Mouse (Mus musculus): ENCODE data around the gene Srsf9. TPM values are rescaled to one million over a fixed set of nuclear protein-coding genes. Genes with fewer than 3 reads are reported as not detected.

The Srsf9 gene
- total and polyA plus RNA-seq, 3 experiments: 80.0 to 170 TPM; not detected in 1

DNA sequence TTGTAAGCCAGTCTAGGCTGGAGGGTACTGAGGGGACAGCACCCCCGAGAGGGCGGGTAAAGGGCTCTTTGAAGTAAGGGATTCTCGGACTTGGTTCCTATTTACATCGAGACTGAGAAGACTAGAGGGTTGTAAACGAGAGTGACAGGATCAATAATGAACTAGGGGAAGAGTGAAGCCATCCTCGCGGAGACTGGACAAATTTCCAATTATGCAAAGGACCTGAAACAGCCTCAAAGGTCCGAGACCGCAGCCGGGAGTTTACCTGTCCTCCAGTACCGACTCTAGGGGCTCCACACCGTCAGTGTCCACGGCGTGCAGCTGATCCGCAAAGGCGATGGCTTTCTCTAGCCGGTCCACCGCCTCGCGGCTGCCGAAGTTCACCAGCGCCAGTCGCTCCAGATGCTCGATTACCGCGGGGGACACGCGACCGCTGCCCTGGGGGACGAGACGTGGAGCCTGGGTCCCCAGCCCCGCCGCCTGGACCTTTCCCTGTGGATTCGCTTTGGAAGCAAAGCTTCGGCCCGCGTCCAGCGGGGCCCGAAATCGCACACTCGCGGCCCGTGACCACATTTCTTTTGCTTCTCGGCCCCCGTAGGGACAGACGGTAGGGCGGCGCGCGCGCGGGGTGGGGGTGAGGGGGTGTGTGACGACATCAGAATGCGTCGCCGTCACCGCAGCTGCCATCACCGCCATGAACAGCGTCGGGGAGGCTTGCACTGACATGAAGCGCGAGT, 13.8 kb downstream of the Srsf9 start, which contains the start of the genes Gatc and Triap1:
Gene Gatc, minus strand, starts transcription at position 602 of the 737 bp plus-strand sequence.
Gene Triap1, plus strand, starts transcription at position 649 of the 737 bp plus-strand sequence.
- DNase-seq (ENCODE audit: low read depth, low spot score): peak; percentile 95
- H3K27ac ChIP-seq (ENCODE audit: control insufficient read depth, low read depth, low read length): peak within 1 kb of the TSS; percentile 88
- H3K79me2 ChIP-seq (ENCODE audit: control insufficient read depth, insufficient read depth, low read length, poor library complexity): peaks cover 52% of the 10 kb centered on the region
- H3K4me3 ChIP-seq (ENCODE audit: control insufficient read depth in 1 of 2, insufficient read depth in 1 of 2, low read depth in 2 of 2, low read length in 2 of 2): peak within 1 kb of the TSS; percentile 76 to 95
- peaks cover 2 to 9% of the 10 kb centered on the region in 2 experiments for H3K4me1 ChIP-seq (ENCODE audit: control insufficient read depth in 1 of 2, insufficient read depth in 2 of 2, low read length in 2 of 2)
- H3K27me3 ChIP-seq (ENCODE audit: control insufficient read depth in 1 of 2, insufficient read depth in 2 of 2, low read length in 2 of 2): no peaks in the 10 kb centered on the region
- H3K36me3 ChIP-seq (ENCODE audit: control insufficient read depth in 1 of 2, insufficient read depth in 2 of 2, low read length in 2 of 2): peaks cover 6 to 9% of the 10 kb centered on the region in 2 experiments
- H3K9ac ChIP-seq (ENCODE audit: control insufficient read depth, low read depth, low read length, poor library complexity, severe bottlenecking): peak within 1 kb of the TSS; percentile 98
- H3K9me3 ChIP-seq (replicated peaks; ENCODE audit: insufficient read depth, low read length): no peaks in the 10 kb centered on the region
- no peak for TF ChIP-seq GABPA (IDR thresholded peaks at IDR 0.05; ENCODE audit: low read depth, low read length)
- TF ChIP-seq MEF2A (IDR thresholded peaks at IDR 0.05; ENCODE audit: extremely low read depth, insufficient replicate concordance, low read depth, low read length, poor library complexity, severe bottlenecking): no peak
- peak in 1 of 2 experiments; percentile 3; a peak in 1 of 4 replicates for TF ChIP-seq EP300 (IDR thresholded peaks at IDR 0.05; ENCODE audit: low read depth in 1 of 2, low read length in 2 of 2)
- no peak; the same call in 1 of the 2 replicates for TF ChIP-seq POLR2AphosphoS2 (IDR thresholded peaks at IDR 0.05; ENCODE audit: low read length)
- no peak for TF ChIP-seq CTCF (IDR thresholded peaks at IDR 0.05 in 2 of 3, conservative IDR thresholded peaks at IDR 0.05 in 1 of 3; ENCODE audit: control insufficient read depth in 1 of 3, insufficient read depth in 1 of 3, low read depth in 2 of 3, low read length in 3 of 3, poor library complexity in 1 of 3, severe bottlenecking in 1 of 3)
- no peak for TF ChIP-seq TAL1 (IDR thresholded peaks at IDR 0.05; ENCODE audit: low read length)
- peak; percentile 94 for TF ChIP-seq HCFC1 (IDR thresholded peaks at IDR 0.05; ENCODE audit: low read depth, low read length)
- TF ChIP-seq RAD21 (IDR thresholded peaks at IDR 0.05; ENCODE audit: low read depth, low read length): no peak
- TF ChIP-seq POLR2A (IDR thresholded peaks at IDR 0.05; ENCODE audit: control insufficient read depth in 1 of 2, insufficient read depth in 1 of 2, low read depth in 1 of 2, low read length in 2 of 2, poor library complexity in 1 of 2): peak; percentile 41 to 76; a peak in 3 of 4 replicates
- peak; percentile 68; the same call in 1 of the 2 replicates for TF ChIP-seq BHLHE40 (IDR thresholded peaks at IDR 0.05; ENCODE audit: borderline replicate concordance, low read depth, low read length)
- no peak for TF ChIP-seq MAFK (IDR thresholded peaks at IDR 0.05; ENCODE audit: borderline replicate concordance, low read depth, low read length)
- TF ChIP-seq NRF1 (IDR thresholded peaks at IDR 0.05; ENCODE audit: insufficient read depth, low read depth, low read length, poor library complexity, severe bottlenecking): peak; percentile 55
- peak; percentile 64 for TF ChIP-seq TCF12 (IDR thresholded peaks at IDR 0.05; ENCODE audit: low read depth, low read length)
- TF ChIP-seq USF1 (IDR thresholded peaks at IDR 0.05; ENCODE audit: low read depth, low read length): peak; percentile 45; the same call in 1 of the 2 replicates
- no peak for TF ChIP-seq CHD2 (IDR thresholded peaks at IDR 0.05; ENCODE audit: low read length)
- TF ChIP-seq ZMIZ1 (IDR thresholded peaks at IDR 0.05; ENCODE audit: low read depth, low read length): 0 out of 2 replicates have a peak, but pooled peaks have one; percentile 59
- 0 out of 2 replicates have a peak, but pooled peaks have one; percentile 37 for TF ChIP-seq TBP (IDR thresholded peaks at IDR 0.05; ENCODE audit: low read depth, low read length)
- no peak for TF ChIP-seq ZKSCAN1 (IDR thresholded peaks at IDR 0.05; ENCODE audit: low read depth, low read length)
- no peak for TF ChIP-seq USF2 (IDR thresholded peaks at IDR 0.05; ENCODE audit: borderline replicate concordance in 1 of 2, insufficient read depth in 1 of 2, low read depth in 1 of 2, low read length in 2 of 2)
- TF ChIP-seq MYC (IDR thresholded peaks at IDR 0.05; ENCODE audit: low read depth, low read length): peak; percentile 76; the same call in 1 of the 2 replicates
- TF ChIP-seq NELFE (IDR thresholded peaks at IDR 0.05; ENCODE audit: low read depth, low read length): peak; percentile 69
- peak; percentile 63 for TF ChIP-seq MAX (IDR thresholded peaks at IDR 0.05; ENCODE audit: low read length)
- no peak; the same call in 1 of the 2 replicates for TF ChIP-seq E2F4 (IDR thresholded peaks at IDR 0.05; ENCODE audit: borderline replicate concordance, low read depth, low read length)
- TF ChIP-seq MXI1 (IDR thresholded peaks at IDR 0.05; ENCODE audit: low read depth, low read length): peak; percentile 94
- TF ChIP-seq CHD1 (IDR thresholded peaks at IDR 0.05; ENCODE audit: low read depth, low read length): no peak
- TF ChIP-seq UBTF (IDR thresholded peaks at IDR 0.05; ENCODE audit: borderline replicate concordance, insufficient read depth, low read depth, low read length): no peak
- no peak for TF ChIP-seq GATA1 (IDR thresholded peaks at IDR 0.05; ENCODE audit: low read depth, low read length)
- TF ChIP-seq KAT2A (conservative IDR thresholded peaks at IDR 0.05; ENCODE audit: low read depth, low read length): no peak; the same call in 1 of the 2 replicates
- no peak for TF ChIP-seq RCOR1 (IDR thresholded peaks at IDR 0.05; ENCODE audit: low read depth, low read length)
- TF ChIP-seq MAZ (IDR thresholded peaks at IDR 0.05; ENCODE audit: low read depth, low read length): peak; percentile 99
- TF ChIP-seq MYB (IDR thresholded peaks at IDR 0.05; ENCODE audit: low read depth, low read length): peak; percentile 21; the same call in 1 of the 2 replicates
- no peak for TF ChIP-seq JUND (IDR thresholded peaks at IDR 0.05; ENCODE audit: low read depth, low read length)
- TF ChIP-seq ZNF384 (IDR thresholded peaks at IDR 0.05; ENCODE audit: low read depth, low read length): peak; percentile 65; the same call in 1 of the 2 replicates
- peak; percentile 94 for TF ChIP-seq SIN3A (IDR thresholded peaks at IDR 0.05; ENCODE audit: low read length)
- peak; percentile 61 for TF ChIP-seq ELF1 (IDR thresholded peaks at IDR 0.05; ENCODE audit: low read depth, low read length)
